Mouse (Mus musculus) large intestine, adult 2 months (tissue): ENCODE measurements around the gene Fcgr2b. TPM values are rescaled to one million over a fixed set of nuclear protein-coding genes. Genes with fewer than 3 reads are reported as not detected.
"Not testable (repeated sequence)": the region's sequence is repeated elsewhere in the genome, so short reads cannot be mapped to it uniquely, and the experiment has no call there.

Experiments
- DNase-seq: peaks from one replicate; pipeline ENCODE4 v3.0.0-alpha.2; 2012; ENCODE audit warnings: low read depth, low spot score
- WGBS: fragments of 180-500 bp; shearing (Covaris S2); methylation state at CpG from one replicate; pipeline ENCODE4 v1.1.7; 2018; 5-methylcytosine and 5-hydroxymethylcytosine counted together
- polyA plus RNA-seq: library from polyadenylated mRNA; depleted of rRNA; stranded (reverse); fragments of >200 nt; gene quantifications from 2 replicates; pipeline ENCODE4 v1.2.3, GENCODE M21; 2012

Fcgr2b gene
- polyA plus RNA-seq, 1 experiment = 7.7 TPM

GRCm38 (mm10) chr1:170981679-170982078 is 5.3 kb upstream of the Fcgr2b start:
- DNase-seq = peak; percentile 58
- 38% methylated on average over 1 of the region's 1 CpGs for WGBS

GRCm38 (mm10) chr1:170978601-170979000 is 2.3 kb upstream of the Fcgr2b start:
- WGBS = 75% methylated on average over 4 of the region's 4 CpGs
- DNase-seq = no peak

- 36% methylated on average over 7 of the region's 7 CpGs for WGBS
- DNase-seq = no peak
These were observed 591 bp downstream of the Fcgr2b start for GRCm38 (mm10) chr1:170975751-170976161.

GRCm38 (mm10) chr1:170975350-170975749 is 997 bp downstream of the Fcgr2b start:
- WGBS = 55% methylated on average over 2 of the region's 2 CpGs
- not testable (repeated sequence) for DNase-seq

GRCm38 (mm10) chr1:170974736-170975135 is 1.6 kb downstream of the Fcgr2b start:
- no peak for DNase-seq
- 89% methylated on average over 2 of the region's 2 CpGs for WGBS

- 71% methylated on average over 8 of the region's 8 CpGs for WGBS
- no peak for DNase-seq
These were observed 2.2 kb downstream of the Fcgr2b start for GRCm38 (mm10) chr1:170974171-170974570.

- 64% methylated on average over 4 of the region's 4 CpGs for WGBS
- DNase-seq = no peak
These were observed 3.4 kb downstream of the Fcgr2b start for GRCm38 (mm10) chr1:170972936-170973335.

- 70% methylated on average over 6 of the region's 6 CpGs for WGBS
- DNase-seq = no peak
These were observed 3.9 kb downstream of the Fcgr2b start for GRCm38 (mm10) chr1:170972494-170972893.

GRCm38 (mm10) chr1:170968576-170968975 is 7.8 kb downstream of the Fcgr2b start:
- 58% methylated on average over 1 of the region's 1 CpGs for WGBS
- DNase-seq = no peak

- 76% methylated on average over 3 of the region's 3 CpGs for WGBS
These were observed 8.8 kb downstream of the Fcgr2b start for GRCm38 (mm10) chr1:170967581-170967980.

GRCm38 (mm10) chr1:170963087-170963486 is 13.3 kb downstream of the Fcgr2b start:
- DNase-seq = no peak
- 82% methylated on average over 7 of the region's 7 CpGs for WGBS

More at GRCm38 (mm10) chr1:170967581-170967980, 8.8 kb downstream of the Fcgr2b start:
- no peak for DNase-seq

- no peak for DNase-seq
- 39% methylated on average over 2 of the region's 2 CpGs for WGBS
These were observed 14.0 kb downstream of the Fcgr2b start for GRCm38 (mm10) chr1:170962301-170962700.

- no peak for DNase-seq
These were observed 15.2 kb downstream of the Fcgr2b start for GRCm38 (mm10) chr1:170961101-170961500.

GRCm38 (mm10) chr1:170959791-170960190 is 16.6 kb downstream of the Fcgr2b start:
- DNase-seq = no peak
- 23% methylated on average over 2 of the region's 2 CpGs for WGBS

More at GRCm38 (mm10) chr1:170961101-170961500, 15.2 kb downstream of the Fcgr2b start:
- WGBS = 81% methylated on average over 6 of the region's 6 CpGs

- no peak for DNase-seq
- WGBS = 57% methylated on average over 3 of the region's 3 CpGs
These were observed 18.1 kb downstream of the Fcgr2b start for GRCm38 (mm10) chr1:170958225-170958624.

- DNase-seq = no peak
- 79% methylated on average over 2 of the region's 2 CpGs for whole genome bisulfite sequencing
These were observed 23.2 kb downstream of the Fcgr2b start for GRCm38 (mm10) chr1:170953192-170953591.

- WGBS = 63% methylated on average over 3 of the region's 3 CpGs
- no peak for DNase-seq
These were observed 25.6 kb downstream of the Fcgr2b start for GRCm38 (mm10) chr1:170950772-170951171.

GRCm38 (mm10) chr1:170944908-170945307 is 31.4 kb downstream of the Fcgr2b start:
- not testable (repeated sequence) for DNase-seq
- WGBS = 98% methylated on average over 9 of the region's 9 CpGs

GRCm38 (mm10) chr1:170944151-170944550 is 32.2 kb downstream of the Fcgr2b start:
- 99% methylated on average over 9 of the region's 9 CpGs for WGBS
- DNase-seq = not testable (repeated sequence)

GRCm38 (mm10) chr1:170939255-170939654 is 37.1 kb downstream of the Fcgr2b start:
- no peak for DNase-seq
- WGBS = 84% methylated on average over 12 of the region's 12 CpGs

GRCm38 (mm10) chr1:170934383-170934782 is 42.0 kb downstream of the Fcgr2b start:
- DNase-seq = no peak
- WGBS = 22% methylated on average over 2 of the region's 2 CpGs

GRCm38 (mm10) chr1:170933940-170934339 is 42.4 kb downstream of the Fcgr2b start:
- WGBS = 77% methylated on average over 1 of the region's 1 CpGs
- no peak for DNase-seq
